Mouse (Mus musculus) lung, embryonic 15.5 days (tissue): ENCODE data around the gene Tmem50a. TPM values are rescaled to one million over a fixed set of nuclear protein-coding genes. Genes with fewer than 3 reads are reported as not detected.

Experiments
- ATAC-seq: fragments of 200-750 bp; cut with Nextera tagmentation; 2 replicates; pipeline ENCODE4 v1.8.0; 2017; ENCODE audit warnings: moderate number of reproducible peaks, borderline replicate concordance; ENCODE audit not compliant: low FRiP score, low TSS enrichment; ENCODE audit errors: extremely low read depth
- H3K27ac ChIP-seq: fragments of 300-500 bp; sonication (generic); 2 replicates; pipeline ENCODE4 v1.5.1; 2015; ENCODE audit warnings: moderate library complexity, mild to moderate bottlenecking, inconsistent platforms
- H3K27me3 ChIP-seq: fragments of 300-500 bp; sonication (generic); 2 replicates; pipeline ENCODE4 v1.6.1; 2015; ENCODE audit warnings: inconsistent platforms
- H3K36me3 ChIP-seq: fragments of 300-500 bp; sonication (generic); 2 replicates; pipeline ENCODE4 v1.6.1; 2015; ENCODE audit warnings: inconsistent platforms
- H3K4me1 ChIP-seq: fragments of 300-500 bp; sonication (generic); 2 replicates; pipeline ENCODE4 v1.6.1; 2015; ENCODE audit warnings: inconsistent platforms
- H3K4me2 ChIP-seq: fragments of 300-500 bp; sonication (generic); 2 replicates; pipeline ENCODE4 v1.6.1; 2015; ENCODE audit warnings: inconsistent platforms, mild to moderate bottlenecking, moderate library complexity
- H3K4me3 ChIP-seq: fragments of 300-500 bp; sonication (generic); 2 replicates; pipeline ENCODE4 v1.5.1; 2015; ENCODE audit warnings: mild to moderate bottlenecking, inconsistent platforms
- H3K9ac ChIP-seq: fragments of 300-500 bp; sonication (generic); 2 replicates; pipeline ENCODE4 v1.6.1; 2015; ENCODE audit warnings: inconsistent platforms
- H3K9me3 ChIP-seq: fragments of 300-500 bp; sonication (generic); 2 replicates; pipeline ENCODE4 v1.6.1; 2016; ENCODE audit warnings: inconsistent platforms
- WGBS: fragments of 180-500 bp; shearing (Covaris S2); methylation state at CpG from one replicate; pipeline ENCODE4 v1.1.7; 2015; 5-methylcytosine and 5-hydroxymethylcytosine counted together
- polyA plus RNA-seq: library from polyadenylated mRNA; unstranded; fragments of >200 nt; fragmentation: Nextera tagmentation; extraction: Ambion mirVana; gene quantifications from 2 replicates; pipeline ENCODE4 v1.2.1, GENCODE M21; 2015

The Tmem50a gene
- polyA plus RNA-seq, 1 experiment from 2014 or later = 184 TPM

- ATAC-seq = no peak
- WGBS = 38% methylated on average over 5 of the region's 5 CpGs
- Histone ChIP-seq H3K9ac (no peak overlapping the region), H3K27me3 (no peaks in the 10 kb centered on the region), H3K4me2 (no peak overlapping the region), H3K9me3 (no peaks in the 10 kb centered on the region), H3K4me3 (no peak overlapping the region), H3K36me3 (no peaks in the 10 kb centered on the region), H3K27ac (0 out of 2 replicates have a peak overlapping the region, but pooled peaks have one; percentile 58), H3K4me1 (peaks cover 26% of the 10 kb centered on the region)
These were observed 58.8 kb downstream of the Tmem50a start for GRCm38 (mm10) chr4:134856056-134856455.

- no peaks in the 10 kb centered on the region for H3K27me3 ChIP-seq
- H3K9me3 ChIP-seq = no peaks in the 10 kb centered on the region
- ATAC-seq = no peak
- WGBS = 40% methylated on average over 3 of the region's 3 CpGs
- H3K4me1 ChIP-seq = peaks cover 32% of the 10 kb centered on the region
- H3K9ac ChIP-seq = no peak overlapping the region
- H3K36me3 ChIP-seq = no peaks in the 10 kb centered on the region
- H3K4me2 ChIP-seq = no peak overlapping the region
- no peak overlapping the region for H3K4me3 ChIP-seq
- peak overlapping the region; percentile 58; the same call in 1 of the 2 replicates for H3K27ac ChIP-seq
These were observed 59.5 kb downstream of the Tmem50a start for GRCm38 (mm10) chr4:134855371-134855770.

GRCm38 (mm10) chr4:134853637-134854485 lies 61.0 kb downstream of the Tmem50a start:
- ATAC-seq = peak; percentile 93
- Histone ChIP-seq H3K36me3 (no peaks in the 10 kb centered on the region), H3K9ac (peak overlapping the region; percentile 50), H3K4me2 (peak overlapping the region; percentile 87), H3K9me3 (no peaks in the 10 kb centered on the region), H3K27me3 (no peaks in the 10 kb centered on the region), H3K4me3 (peak overlapping the region; percentile 99), H3K27ac (peak overlapping the region; percentile 90), H3K4me1 (peaks cover 32% of the 10 kb centered on the region)
- WGBS = under 1% methylated on average over 91 of the region's 91 CpGs

GRCm38 (mm10) chr4:134853259-134853636 lies 61.6 kb downstream of the Tmem50a start, which contains the start of gene Maco1:
TSS of gene Maco1 (minus strand) at chr4:134853345.
- H3K4me2 ChIP-seq = peak within 1 kb of the TSS; percentile 87
- WGBS = under 1% methylated on average over 38 of the region's 38 CpGs
- no peaks in the 10 kb centered on the region for H3K27me3 ChIP-seq
- peaks cover 32% of the 10 kb centered on the region for H3K4me1 ChIP-seq
- peak within 1 kb of the TSS; percentile 99 for H3K4me3 ChIP-seq
- no peaks in the 10 kb centered on the region for H3K9me3 ChIP-seq
- H3K27ac ChIP-seq = peak within 1 kb of the TSS; percentile 90
- H3K36me3 ChIP-seq = no peaks in the 10 kb centered on the region
- peak within 1 kb of the TSS; percentile 93 for H3K9ac ChIP-seq
- peak; percentile 98 for ATAC-seq

GRCm38 (mm10) chr4:134852438-134853255 lies 62.2 kb downstream of the Tmem50a start:
- Histone ChIP-seq H3K36me3 (no peaks in the 10 kb centered on the region), H3K4me2 (peak overlapping the region; percentile 85), H3K4me3 (peak overlapping the region; percentile 99), H3K9me3 (no peaks in the 10 kb centered on the region), H3K9ac (peak overlapping the region; percentile 93), H3K4me1 (peaks cover 36% of the 10 kb centered on the region), H3K27ac (peak overlapping the region; percentile 85), H3K27me3 (no peaks in the 10 kb centered on the region)
- peak; percentile 37 for ATAC-seq
- under 1% methylated on average over 40 of the region's 106 CpGs for WGBS

- H3K27me3 ChIP-seq = no peaks in the 10 kb centered on the region
- peak overlapping the region; percentile 85 for H3K4me2 ChIP-seq
- H3K9ac ChIP-seq = peak overlapping the region; percentile 93; the same call in 1 of the 2 replicates
- ATAC-seq = no peak
- 14% methylated on average over 14 of the region's 14 CpGs for WGBS
- no peaks in the 10 kb centered on the region for H3K36me3 ChIP-seq
- H3K4me1 ChIP-seq = peaks cover 37% of the 10 kb centered on the region
- peak overlapping the region; percentile 99 for H3K4me3 ChIP-seq
- H3K27ac ChIP-seq = no peak overlapping the region
- H3K9me3 ChIP-seq = no peaks in the 10 kb centered on the region
These were observed 62.9 kb downstream of the Tmem50a start for GRCm38 (mm10) chr4:134851876-134852275.

- peak overlapping the region; percentile 85; the same call in 1 of the 2 replicates for H3K4me2 ChIP-seq
- H3K27ac ChIP-seq = no peak overlapping the region
- peak overlapping the region; percentile 99 for H3K4me3 ChIP-seq
- no peak for ATAC-seq
- H3K9ac ChIP-seq = 0 out of 2 replicates have a peak overlapping the region, but pooled peaks have one; percentile 93
- H3K4me1 ChIP-seq = peaks cover 35% of the 10 kb centered on the region
- H3K36me3 ChIP-seq = no peaks in the 10 kb centered on the region
- H3K9me3 ChIP-seq = no peaks in the 10 kb centered on the region
- H3K27me3 ChIP-seq = no peaks in the 10 kb centered on the region
- 65% methylated on average over 2 of the region's 2 CpGs for WGBS
These were observed 63.6 kb downstream of the Tmem50a start for GRCm38 (mm10) chr4:134851236-134851635.

GRCm38 (mm10) chr4:134850551-134850950 lies 64.3 kb downstream of the Tmem50a start:
- no peak overlapping the region for H3K4me3 ChIP-seq
- H3K4me2 ChIP-seq = no peak overlapping the region
- H3K9ac ChIP-seq = no peak overlapping the region
- H3K4me1 ChIP-seq = peaks cover 33% of the 10 kb centered on the region
- H3K9me3 ChIP-seq = no peaks in the 10 kb centered on the region
- WGBS = 70% methylated on average over 4 of the region's 4 CpGs
- no peak overlapping the region for H3K27ac ChIP-seq
- no peaks in the 10 kb centered on the region for H3K27me3 ChIP-seq
- no peaks in the 10 kb centered on the region for H3K36me3 ChIP-seq
- ATAC-seq = no peak

Other genes with a start within 250 kb of the Tmem50a start
- gene Man1c1, start 210.7 kb downstream of the Tmem50a start, polyA plus RNA-seq = 3.0 and 3.3 TPM in 2 replicates
- 21.8 and 24.9 TPM in 2 replicates for gene Ldlrap1, start 147.0 kb downstream of the Tmem50a start, polyA plus RNA-seq
- 36.1 and 39.9 TPM in 2 replicates for gene Maco1, start 61.7 kb downstream of the Tmem50a start, polyA plus RNA-seq
- 2.3 and 5.4 TPM in 2 replicates for gene Rhd, start 50.5 kb downstream of the Tmem50a start, polyA plus RNA-seq
- 369 and 412 TPM in 2 replicates for gene Rsrp1, start 8.6 kb upstream of the Tmem50a start, polyA plus RNA-seq
- 64.0 and 73.8 TPM in 2 replicates for gene Syf2, start 15.9 kb upstream of the Tmem50a start, polyA plus RNA-seq
- 0.04 and 0.20 TPM in 2 replicates for gene Runx3, start 205.6 kb upstream of the Tmem50a start, polyA plus RNA-seq